Mouse (Mus musculus) ES-E14 (cell line): ENCODE measurements around the gene 4933430I17Rik.

Experiments
- CHD2 ChIP-seq: IDR thresholded peaks from 2 replicates; pipeline ENCODE4 v1.6.1; 2014; ENCODE audit warnings: mild to moderate bottlenecking, low read depth, low read length, inconsistent platforms
- HCFC1 ChIP-seq: IDR thresholded peaks from 2 replicates; pipeline ENCODE4 v1.6.1; 2012; ENCODE audit warnings: low read length, inconsistent platforms, borderline replicate concordance; ENCODE audit not compliant: insufficient read depth
- MAFK ChIP-seq: IDR thresholded peaks from 2 replicates; pipeline ENCODE4 v1.6.1; 2014; ENCODE audit warnings: mild to moderate bottlenecking, low read depth, low read length, inconsistent platforms; ENCODE audit not compliant: insufficient read depth
- ZC3H11A ChIP-seq: IDR thresholded peaks from 2 replicates; pipeline ENCODE4 v1.6.1; 2012; ENCODE audit warnings: low read depth, mild to moderate bottlenecking, inconsistent platforms, low read length, borderline replicate concordance

- TF ChIP-seq HCFC1 (no peak), CHD2 (no peak), ZC3H11A (no peak), MAFK (no peak)
Measured at GRCm38 (mm10) chr4:62519122-62519848, 5.9 kb upstream of the 4933430I17Rik start.
